Comparison of ENCODE assay signal across 7 mouse cellular contexts in the genomic region with DNA sequence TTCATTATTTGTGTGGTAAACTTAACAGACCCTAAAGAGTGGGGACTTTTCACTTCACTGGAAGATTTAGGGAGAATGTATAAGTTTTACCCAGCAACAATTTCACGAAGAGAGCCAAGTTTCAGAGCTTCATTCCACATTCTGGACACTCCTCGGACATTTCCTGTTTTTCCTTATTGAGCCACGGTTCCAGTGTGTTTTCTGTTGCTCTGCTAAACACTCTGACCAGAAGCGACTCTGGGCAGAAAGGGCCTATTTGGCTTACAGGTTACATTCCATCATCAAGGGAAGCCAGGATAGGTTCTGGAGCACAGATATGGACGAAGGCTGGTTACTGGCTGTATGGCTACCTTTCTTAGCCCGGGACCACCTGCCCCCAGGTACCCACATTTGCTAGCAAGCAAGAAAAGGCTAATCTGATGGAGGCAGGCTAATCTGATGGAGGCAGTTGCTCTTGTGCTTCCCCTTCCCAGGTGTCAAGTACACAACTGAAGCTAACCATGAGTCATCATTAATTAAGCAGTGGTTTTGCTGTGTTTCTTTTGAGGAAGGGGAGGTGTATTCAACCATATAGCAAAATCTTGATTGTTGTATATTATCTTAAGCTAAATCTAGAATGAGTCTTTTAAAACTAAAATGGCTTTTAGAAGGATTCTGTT. TPM values are rescaled to one million over a fixed set of nuclear protein-coding genes. Genes with fewer than 3 reads are reported as not detected.
A peak's percentile ranks its signal among the peaks of the same experiment; 100 is the strongest.
DNase-seq lines count a peak whose midpoint lies in the region; ATAC-seq lines count a peak whose summit lies in the region.

No protein-coding gene starts in this region.

- DNase-seq in 3T3-L1 (ENCODE audit: low read depth, low spot score) (peak; percentile 55), 416B (ENCODE audit: low read depth) (peak; percentile 57)
- peak; percentile 28 for DNase-seq in liver, embryonic 11.5 days (ENCODE audit: low spot score)
- DNase-seq in ovary, postnatal 14 days (ENCODE audit: low spot score), result no peak
- no peak for DNase-seq in left cerebral cortex, postnatal 4 days

- no peaks in the 10 kb centered on the region for H3K9me3 ChIP-seq in forebrain, embryonic 12.5 days
- H3K9me3 ChIP-seq in liver, embryonic 11.5 days (ENCODE audit: control insufficient read depth, low read length), result no peaks in the 10 kb centered on the region

- peaks cover 7% of the 10 kb centered on the region for H3K36me3 ChIP-seq in forebrain, embryonic 12.5 days (replicated peaks)
- peaks cover 7% of the 10 kb centered on the region; the same call in 1 of the 2 replicates for H3K36me3 ChIP-seq in liver, embryonic 11.5 days (ENCODE audit: control insufficient read depth, insufficient read depth, low read length)

- peak overlapping the region; percentile 86; the same call in 1 of the 2 replicates for H3K4me3 ChIP-seq in forebrain, embryonic 12.5 days (replicated peaks)
- H3K4me3 ChIP-seq in liver, embryonic 11.5 days (ENCODE audit: low read depth, low read length), result peak overlapping the region; percentile 95

- ATAC-seq in forebrain, embryonic 12.5 days (ENCODE audit: low FRiP score), result no peak
- no peak for ATAC-seq in liver, embryonic 11.5 days (replicated peaks; ENCODE audit: low FRiP score)
- no peak for ATAC-seq in monocyte, adult 5-6 weeks (replicated peaks; ENCODE audit: insufficient number of reproducible peaks, low FRiP score, low TSS enrichment, poor library complexity, severe bottlenecking)

- H3K4me2 ChIP-seq in forebrain, embryonic 12.5 days, result peak overlapping the region; percentile 77
- peak overlapping the region; percentile 76 for H3K4me2 ChIP-seq in liver, embryonic 11.5 days

- no peak overlapping the region for H3K9ac ChIP-seq in forebrain, embryonic 12.5 days
- peak overlapping the region; percentile 87 for H3K9ac ChIP-seq in liver, embryonic 11.5 days (ENCODE audit: low read depth, low read length)

- H3K27ac ChIP-seq in forebrain, embryonic 12.5 days, result no peak overlapping the region
- H3K27ac ChIP-seq in liver, embryonic 11.5 days (ENCODE audit: low read depth, low read length), result 0 out of 2 replicates have a peak overlapping the region, but pooled peaks have one; percentile 29

- H3K4me1 ChIP-seq in forebrain, embryonic 12.5 days, result peaks cover 10% of the 10 kb centered on the region
- peaks cover 14% of the 10 kb centered on the region for H3K4me1 ChIP-seq in liver, embryonic 11.5 days (replicated peaks; ENCODE audit: control insufficient read depth, insufficient read depth, low read length)

- H3K27me3 ChIP-seq in forebrain, embryonic 12.5 days, result no peaks in the 10 kb centered on the region
- no peaks in the 10 kb centered on the region for H3K27me3 ChIP-seq in liver, embryonic 11.5 days (replicated peaks; ENCODE audit: control insufficient read depth, insufficient read depth, low read length)

- 84% methylated on average over 6 of the region's 6 CpGs for WGBS in forebrain, embryonic 12.5 days
- 57% methylated on average over 6 of the region's 6 CpGs for WGBS in liver, embryonic 11.5 days

- intact Hi-C loops in left cerebral cortex, postnatal 4 days (cut with DNase I), result loop anchor here (10.0 kb wide), 2 partner anchors 108 to 192 kb away; a partner anchor contains a TSS

RNA-seq across cellular contexts. Expression of a gene that starts 1.7 kb away (rescaled TPM):
- 5.9 and 6.0 TPM in 2 replicates for polyA plus RNA-seq in forebrain, embryonic 12.5 days (2016; fragmentation: Nextera tagmentation; extraction: Ambion mirVana)
- 10.5 and 11.6 TPM in 2 replicates for polyA plus RNA-seq in liver, embryonic 11.5 days (2014; fragmentation: Nextera tagmentation; extraction: Ambion mirVana)
- 24.4 to 38.9 TPM (median 33.5 TPM) in 3 replicates for total RNA-seq in monocyte, adult 5-6 weeks (2017)
- 10 to 100 TPM; 14.5 to 15.9 TPM for total RNA-seq in left cerebral cortex, postnatal 4 days (2021)

RNA-seq across cellular contexts. Expression of a gene that starts 6.0 kb away (rescaled TPM):
- 0.27 and 0.31 TPM in 2 replicates for polyA plus RNA-seq in forebrain, embryonic 12.5 days (2016; fragmentation: Nextera tagmentation; extraction: Ambion mirVana)
- 0.19 and 0.21 TPM in 2 replicates for polyA plus RNA-seq in liver, embryonic 11.5 days (2014; fragmentation: Nextera tagmentation; extraction: Ambion mirVana)
- 0.10 to 0.39 TPM (median 0.32 TPM) in 3 replicates for total RNA-seq in monocyte, adult 5-6 weeks (2017)
- under 1 TPM in 1 of 2 experiments, not detected in 1; 0.08 TPM for total RNA-seq in left cerebral cortex, postnatal 4 days (2021)

Comparison
In these comparisons a context has a peak if more than half of its experiments do, and no peak if none do; other contexts are left out.
1. DNase-seq: peak in 3T3-L1 (single experiment), 416B (single experiment) and liver, embryonic 11.5 days (single experiment); none in ovary, postnatal 14 days (single experiment) and left cerebral cortex, postnatal 4 days (single experiment).